Mouse (Mus musculus) right cerebral cortex, postnatal 25 days (tissue): ENCODE results near the gene Ush1c.
"Not testable (repeated sequence)": the region's sequence is repeated elsewhere in the genome, so short reads cannot be mapped to it uniquely, and the experiment has no call there.

Experiments
- DNase-seq: peaks from one replicate; pipeline ENCODE4 v3.0.0; 2022

Ush1c gene

DNA sequence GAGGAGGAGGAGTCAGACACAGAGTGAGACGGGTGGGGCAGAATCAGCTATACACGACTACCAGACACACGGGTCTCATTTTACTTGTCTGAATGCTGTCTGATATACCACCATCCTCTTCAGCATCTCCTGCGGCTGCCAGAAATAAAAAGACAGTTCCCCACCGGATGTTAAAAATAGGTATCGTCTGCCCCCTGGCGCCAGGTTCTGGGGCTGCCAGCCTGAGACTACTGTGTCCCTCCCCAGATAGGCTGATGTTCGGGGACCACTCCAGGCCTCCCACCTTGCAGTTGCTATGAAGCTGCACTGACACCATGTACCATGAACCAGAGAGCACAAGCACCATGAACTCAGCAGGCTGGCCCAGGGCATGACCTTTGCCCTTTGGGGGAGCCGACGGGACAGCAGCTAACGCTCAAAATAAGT lies 34.2 kb downstream of the Ush1c start:
- peak; percentile 41 for DNase-seq

DNA sequence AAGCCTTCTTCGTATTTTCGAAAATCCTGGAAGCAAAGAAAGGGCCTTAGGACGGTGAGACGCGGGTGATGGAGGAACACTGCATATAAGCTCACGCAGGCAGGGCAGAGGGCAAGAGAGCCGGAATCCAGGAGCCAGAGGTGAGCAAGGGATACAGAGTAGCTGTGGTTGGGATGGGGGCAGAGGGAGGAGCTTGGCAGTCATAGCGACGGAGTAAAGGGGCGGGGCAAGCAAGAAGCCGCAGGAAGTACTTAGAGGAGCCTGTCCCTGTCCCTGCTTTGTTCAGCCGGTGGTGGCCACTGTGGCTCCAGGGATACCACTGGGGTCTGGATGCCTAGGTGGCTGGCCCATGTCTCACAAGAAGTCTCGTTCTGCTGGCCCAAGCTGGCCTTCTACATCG lies 36.7 kb downstream of the Ush1c start:
- DNase-seq, result no peak

DNA sequence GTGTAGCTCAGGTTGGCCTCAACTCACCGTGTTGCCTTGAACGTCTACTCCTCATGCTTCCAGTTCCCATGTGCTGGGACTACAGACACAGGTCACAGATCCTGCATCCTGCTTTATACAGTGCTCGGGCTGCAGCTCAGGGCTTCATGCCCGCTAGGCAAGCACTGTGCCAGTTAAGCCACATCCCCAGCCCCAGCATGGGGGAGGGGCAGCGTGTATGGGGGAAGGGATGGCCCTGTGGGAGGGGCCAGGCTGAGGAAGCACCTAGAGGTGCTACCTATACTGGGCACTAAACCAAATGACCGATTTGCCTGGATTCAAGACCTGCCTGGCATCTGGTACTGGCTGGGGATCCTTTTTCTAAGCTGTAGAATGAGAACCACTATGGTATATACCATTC lies 38.3 kb downstream of the Ush1c start:
- no peak for DNase-seq

DNA sequence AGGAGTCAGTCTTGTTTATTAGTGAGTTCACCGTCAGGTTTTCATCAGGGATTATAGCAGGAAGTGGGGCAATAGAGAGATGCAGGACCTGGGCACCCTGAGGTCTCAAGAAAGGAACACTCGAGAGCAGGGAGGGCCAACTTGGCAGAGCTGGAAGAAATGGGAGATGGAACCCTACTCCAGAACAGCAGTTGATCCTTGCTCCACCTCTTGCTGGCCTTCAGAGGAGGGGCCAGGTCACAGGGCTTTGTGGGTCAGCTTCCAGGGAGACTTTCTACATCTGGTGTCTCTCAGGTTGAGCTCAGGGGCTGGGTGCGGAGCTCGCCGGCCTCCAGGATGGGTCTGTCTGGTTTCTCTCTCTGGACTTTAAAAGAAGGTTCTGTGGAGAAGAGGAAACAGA lies 42.9 kb downstream of the Ush1c start:
- DNase-seq, result no peak

DNA sequence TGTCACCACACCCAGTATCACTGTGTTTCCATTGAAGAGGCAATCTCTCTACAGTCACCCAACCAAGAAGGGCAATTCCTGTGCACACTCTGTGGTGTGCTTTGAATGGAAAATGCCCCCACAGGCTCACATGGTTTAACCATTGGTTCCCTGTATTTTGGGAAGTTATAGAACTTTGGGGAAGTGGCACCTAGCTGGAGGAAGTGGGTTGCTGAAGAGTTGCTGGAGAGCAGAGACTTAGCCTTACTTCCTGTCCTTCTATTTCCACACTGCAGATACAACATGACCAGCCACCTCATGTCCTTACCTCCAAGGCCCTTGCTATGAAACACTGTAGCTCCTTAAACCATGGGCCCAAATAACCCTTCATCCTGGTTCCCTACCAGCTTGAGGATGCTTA lies 54.1 kb downstream of the Ush1c start:
- no peak for DNase-seq

DNA sequence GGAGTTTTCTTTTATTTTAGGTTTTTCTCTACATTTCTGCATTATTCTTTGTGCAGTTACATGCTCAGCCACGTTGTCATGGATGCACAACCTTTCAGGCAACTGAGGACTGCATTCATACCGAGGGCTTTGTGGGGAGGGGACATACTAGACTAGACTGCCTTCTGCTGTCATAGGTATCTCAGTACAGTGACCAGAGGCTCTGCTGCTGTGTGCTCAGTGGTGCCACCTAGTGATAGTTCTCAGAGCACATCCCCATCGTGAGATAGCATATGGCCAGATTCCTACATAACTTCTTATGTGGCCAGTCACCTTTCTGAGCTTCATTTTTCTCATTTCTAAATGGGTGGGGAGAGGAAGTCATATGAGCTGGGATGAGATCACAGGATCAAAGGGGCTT lies 56.7 kb downstream of the Ush1c start:
- no peak for DNase-seq

DNA sequence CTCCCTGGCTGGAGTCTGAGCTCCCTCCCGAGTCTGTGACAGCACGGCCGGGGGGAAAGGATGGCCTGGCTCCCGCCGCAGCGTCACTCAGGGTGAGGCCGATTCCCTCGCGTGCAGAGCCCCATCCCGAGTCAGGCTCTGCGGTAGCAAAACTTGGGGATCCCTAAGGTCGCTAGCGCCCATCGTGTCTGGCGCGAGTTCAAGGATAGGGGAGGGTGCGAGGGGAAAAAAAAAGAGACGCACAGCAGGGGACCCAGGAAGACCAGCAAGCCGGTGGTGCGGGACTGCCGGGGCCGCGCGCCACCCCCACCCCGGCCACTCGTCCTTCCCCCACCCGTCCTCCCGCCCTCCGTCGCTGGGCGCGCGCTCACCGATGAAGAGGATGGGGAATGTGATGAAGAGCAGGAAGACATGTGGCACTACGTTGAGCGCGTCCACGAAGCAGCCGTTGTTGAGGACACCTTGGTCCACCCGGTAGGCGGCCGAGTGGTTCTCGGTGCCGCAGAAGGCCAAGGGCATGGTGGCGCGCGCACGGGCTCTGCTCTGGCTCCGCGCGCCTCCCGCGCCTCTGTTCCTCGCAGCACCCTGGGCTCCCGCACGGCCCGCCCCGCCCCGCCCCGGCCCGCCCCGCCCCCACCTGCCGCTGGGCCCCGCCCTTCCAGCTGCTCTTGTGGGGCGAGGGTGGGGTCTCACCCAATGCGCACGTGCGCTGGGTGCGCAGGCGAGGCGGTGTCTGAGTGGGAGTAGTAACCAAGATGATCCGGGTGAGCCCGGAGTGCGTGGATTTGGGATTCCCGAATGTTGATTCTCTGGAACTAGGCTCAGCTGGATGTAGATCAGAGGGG lies 58.6 kb downstream of the Ush1c start, which contains the start of gene Abcc8:
Abcc8 (minus strand) TSS at position 603 of the 845 bp plus-strand sequence.
- peak; percentile 50 for DNase-seq

DNA sequence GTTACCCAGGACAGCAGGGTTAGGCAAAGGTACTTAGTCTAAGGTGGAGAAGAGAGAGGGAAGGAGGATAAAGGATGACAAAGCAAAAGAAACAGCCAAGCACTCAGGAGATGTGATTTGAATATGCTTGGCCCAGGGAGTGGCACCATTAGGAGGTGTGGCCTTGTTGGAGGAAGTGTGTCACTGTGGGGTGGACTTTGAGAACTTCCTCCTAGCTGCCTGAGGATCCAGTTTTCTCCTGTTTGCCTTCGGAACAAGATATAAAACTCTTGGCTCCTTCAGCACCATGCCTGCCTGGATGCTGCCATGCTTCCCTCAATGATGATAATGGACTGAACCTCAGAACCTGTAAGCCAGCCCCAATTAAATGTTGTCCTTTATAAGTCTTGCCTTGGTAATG lies 69.3 kb downstream of the Ush1c start:
- not testable (repeated sequence) for DNase-seq

DNA sequence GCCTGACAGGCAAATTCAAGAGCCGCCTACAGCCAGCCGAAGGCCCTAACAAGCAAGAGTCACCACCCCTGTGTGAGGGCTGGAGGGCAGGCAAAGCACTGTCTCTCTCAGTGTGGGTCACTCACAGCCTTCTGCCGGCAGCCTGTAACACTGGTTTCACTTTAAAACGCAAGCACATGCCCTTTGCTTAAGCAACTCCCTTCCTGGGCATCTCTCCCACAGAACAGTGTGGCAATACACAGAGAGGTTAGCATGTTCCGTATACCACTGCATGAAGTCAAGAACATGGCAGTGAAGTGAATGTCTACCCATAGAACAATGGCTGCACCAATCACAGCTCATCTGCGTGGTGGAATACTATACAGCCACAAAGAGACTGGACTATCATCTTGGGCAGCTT lies 69.9 kb downstream of the Ush1c start:
- DNase-seq, result no peak

GRCm38 (mm10) chr7:46167901-46168300 lies 70.4 kb downstream of the Ush1c start:
- no peak for DNase-seq

- DNase-seq, result no peak
These were observed 72.4 kb downstream of the Ush1c start for GRCm38 (mm10) chr7:46165876-46166275.

DNA sequence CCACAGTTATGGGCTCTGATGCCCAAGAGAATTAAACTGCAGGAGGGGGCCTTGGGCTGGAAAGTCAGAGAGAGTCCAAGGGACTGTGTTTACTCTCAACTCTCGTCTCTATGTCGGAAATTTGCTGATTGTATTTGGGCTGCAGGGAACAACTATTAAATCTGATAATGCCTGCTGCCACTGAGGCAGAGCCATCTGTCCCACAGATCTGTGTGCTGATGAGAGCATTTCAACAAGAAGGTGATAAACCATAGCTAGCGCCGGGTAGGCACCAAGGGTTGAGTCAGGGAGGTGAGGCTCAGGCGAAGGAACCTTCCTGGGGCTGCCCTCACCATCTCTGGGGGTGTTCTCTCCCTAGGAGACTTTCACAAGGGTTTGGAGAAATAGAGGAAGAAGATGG lies 75.6 kb downstream of the Ush1c start:
- DNase-seq, result no peak

GRCm38 (mm10) chr7:46162132-46162727 lies 76.1 kb downstream of the Ush1c start:
- no peak for DNase-seq

DNA sequence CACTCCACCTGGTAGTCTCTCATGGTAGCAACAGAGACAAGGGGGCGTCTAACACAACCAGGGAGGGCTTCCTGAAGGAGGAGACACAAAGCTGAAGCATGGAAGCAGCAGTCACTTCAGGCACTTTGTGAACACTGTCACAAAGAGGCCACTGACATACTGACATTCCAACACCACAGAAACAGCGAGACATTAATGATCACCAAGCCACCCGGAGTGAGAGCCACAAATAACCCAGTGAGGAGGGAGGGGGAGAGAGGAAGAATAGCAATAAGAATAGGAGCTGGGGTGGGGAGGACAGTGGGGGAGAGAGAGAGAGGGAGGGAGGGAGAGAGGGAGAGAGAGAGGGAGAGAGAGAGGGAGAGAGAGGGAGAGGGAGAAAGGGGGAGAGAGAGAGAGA lies 76.7 kb downstream of the Ush1c start:
- no peak for DNase-seq

GRCm38 (mm10) chr7:46157746-46158145 lies 80.6 kb downstream of the Ush1c start:
- no peak for DNase-seq

DNA sequence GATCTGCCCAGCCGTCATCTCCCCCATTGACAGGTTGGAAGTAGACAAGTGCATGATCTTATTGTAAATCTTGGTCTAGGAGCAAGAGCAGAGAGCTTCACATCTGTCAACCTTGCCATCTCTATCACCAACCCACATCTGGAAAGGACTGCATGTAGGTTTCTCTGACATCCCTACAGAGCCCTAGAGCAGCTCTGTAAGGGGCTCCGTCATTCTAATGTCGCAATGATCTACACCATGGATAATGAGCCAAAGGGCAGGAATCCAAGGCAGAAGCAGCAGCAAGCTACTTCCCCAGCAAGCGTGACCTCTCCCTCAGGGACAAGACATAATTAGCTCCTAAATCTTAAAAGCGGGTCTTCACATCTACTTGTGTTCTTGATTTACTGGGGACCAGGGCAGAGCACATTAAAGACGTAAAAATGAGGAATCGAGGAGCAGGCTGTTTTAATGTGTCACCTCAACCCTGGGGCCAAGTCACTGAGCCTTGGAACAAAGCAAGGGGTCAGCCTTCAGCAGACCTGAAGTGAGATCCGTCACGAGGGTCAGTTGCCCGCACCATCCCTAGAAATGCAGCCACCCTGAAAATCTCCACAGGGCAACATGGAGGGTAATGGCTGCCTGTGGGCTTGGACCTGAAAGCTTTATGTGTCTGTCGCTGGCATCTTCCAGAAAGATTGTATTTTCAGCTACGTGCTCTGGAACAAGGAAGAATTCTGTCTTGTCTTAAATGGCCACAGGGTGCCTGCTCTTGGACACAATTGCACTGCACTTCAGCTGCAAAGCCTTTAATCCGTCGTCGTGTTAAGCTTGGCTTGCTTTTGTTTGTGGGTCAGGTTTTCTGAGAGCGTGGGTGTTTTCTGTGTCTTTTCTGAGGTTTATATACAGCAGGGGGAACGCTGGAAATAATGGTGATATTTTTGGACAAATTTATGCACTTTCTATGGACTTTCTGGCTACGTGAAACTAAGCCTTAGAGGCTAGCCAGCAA lies 83.5 kb downstream of the Ush1c start:
- no peak for DNase-seq

DNA sequence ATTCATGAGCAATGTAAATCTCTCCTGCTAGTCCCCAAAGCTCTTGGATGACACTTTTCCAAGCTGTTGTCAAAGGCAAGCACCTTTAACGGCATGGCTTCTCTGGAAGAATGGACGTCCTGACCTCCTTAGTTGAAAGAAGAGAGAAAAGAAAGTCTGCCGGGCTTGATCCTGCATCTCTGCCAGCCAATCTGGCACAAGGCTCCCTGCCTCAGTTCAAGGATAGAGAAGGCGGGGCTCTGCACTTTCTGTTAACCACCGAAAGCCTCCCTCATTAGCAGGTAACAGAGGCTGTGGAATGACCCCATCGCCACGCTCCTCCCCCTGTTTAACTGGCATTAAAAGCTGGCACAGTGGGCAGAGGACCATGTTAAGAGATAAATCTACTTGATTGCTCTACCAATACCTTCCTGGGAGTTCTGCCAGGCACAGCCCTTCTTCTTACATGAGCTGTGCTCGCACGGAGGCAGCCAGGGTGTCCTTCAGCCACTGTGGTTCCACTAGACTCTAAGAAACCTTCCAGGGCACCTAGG lies 85.4 kb downstream of the Ush1c start:
- no peak for DNase-seq

- DNase-seq, result no peak
These were observed 90.9 kb downstream of the Ush1c start for GRCm38 (mm10) chr7:46147417-46147816.

DNA sequence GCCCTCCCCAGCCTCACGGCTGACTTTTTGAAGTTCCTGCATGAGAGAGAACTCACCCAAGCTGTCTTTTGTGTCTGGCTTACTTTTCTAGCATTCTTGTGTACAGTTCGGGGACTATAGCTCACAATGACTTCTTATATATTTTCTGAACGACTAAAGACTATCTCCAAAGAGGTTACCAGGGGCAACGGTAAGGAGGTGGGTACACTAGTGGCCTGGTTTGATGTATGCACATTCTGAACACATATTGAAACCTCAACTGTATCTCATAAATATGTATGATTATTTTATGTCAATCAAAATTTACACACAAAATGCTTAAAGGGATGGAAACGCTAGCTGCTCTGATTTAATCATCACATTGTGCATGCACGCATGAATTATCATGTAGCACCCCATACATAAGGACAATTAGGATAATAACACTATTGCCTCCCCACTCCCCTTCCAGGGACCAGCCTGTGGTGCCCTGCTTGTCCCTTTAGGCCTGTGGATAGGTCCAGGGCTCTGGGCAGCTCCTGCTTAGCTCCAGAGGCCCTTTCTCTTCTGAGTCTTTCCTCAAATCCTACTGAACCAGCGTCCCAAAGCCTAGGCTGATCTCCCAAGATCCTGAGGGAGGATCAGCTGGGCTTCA lies 91.5 kb downstream of the Ush1c start:
- no peak for DNase-seq
